Mouse (Mus musculus) brain, embryonic 14.5 days (tissue): Measurements from ENCODE around the gene Rpl7a.

Source experiments
- CTCF ChIP-seq: fragments of 200-500 bp; IDR thresholded peaks from 2 replicates; pipeline ENCODE4 v1.5.1; 2012; ENCODE audit warnings: inconsistent platforms, mild to moderate bottlenecking, moderate library complexity, borderline replicate concordance; ENCODE audit not compliant: insufficient read depth, insufficient read length; ENCODE audit errors: extremely low read depth
- POLR2A ChIP-seq: fragments of 200-500 bp; IDR thresholded peaks from 2 replicates; pipeline ENCODE4 v1.6.1; 2012; ENCODE audit warnings: mild to moderate bottlenecking, inconsistent platforms, borderline replicate concordance; ENCODE audit not compliant: poor library complexity, insufficient read depth, insufficient read length, severe bottlenecking; ENCODE audit errors: extremely low read depth

DNA sequence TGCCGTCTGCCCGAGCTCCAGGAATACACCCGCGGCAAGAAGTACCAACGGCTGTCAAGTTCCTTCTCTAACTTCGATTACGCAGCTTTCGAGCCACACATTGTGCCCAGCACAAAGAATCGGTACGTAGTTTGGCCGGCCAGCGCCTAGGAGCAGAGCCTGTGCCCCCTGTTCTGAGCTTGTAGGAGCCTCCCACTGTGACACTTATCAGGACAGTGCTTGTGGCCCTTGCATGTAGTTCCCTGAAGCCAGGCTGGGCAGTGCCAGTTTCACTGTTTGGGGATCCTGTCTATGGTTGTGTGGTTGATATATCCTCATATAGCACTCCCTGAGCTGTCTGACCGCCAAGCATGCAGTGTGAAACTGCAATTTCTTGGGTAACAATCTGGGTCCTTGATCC is 6.2 kb downstream of the Rpl7a start:
- no peak for TF ChIP-seq CTCF
- no peak for TF ChIP-seq POLR2A
